Mouse (Mus musculus): Measurements from ENCODE around the gene Zic4. TPM values are rescaled to one million over a fixed set of nuclear protein-coding genes. Genes with fewer than 3 reads are reported as not detected.

Zic4 gene
- polyA plus RNA-seq, 1 experiment from 2014 or later = not detected

DNA sequence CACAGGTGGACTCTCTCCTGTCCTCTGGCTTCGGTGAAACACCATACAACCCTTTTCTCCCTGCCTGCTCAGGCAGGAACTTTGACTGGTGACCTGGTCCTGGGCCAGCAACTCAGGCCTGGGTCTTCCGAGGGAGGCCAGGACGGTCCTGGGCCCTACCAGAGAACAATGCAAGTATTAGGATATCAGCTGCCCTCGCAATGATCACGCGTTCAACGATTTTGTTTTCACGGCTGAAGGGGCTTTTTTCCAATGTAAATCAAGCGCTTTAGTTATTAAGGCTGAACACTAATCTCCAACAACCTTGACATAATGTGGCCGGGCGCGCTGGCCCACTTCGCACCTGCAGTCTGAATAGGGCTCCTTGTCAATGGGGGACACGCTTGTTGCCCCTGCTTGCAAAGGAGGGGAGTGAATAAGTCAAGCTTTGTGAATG is 32.0 kb downstream of the Zic4 start:
- H3K4me1 ChIP-seq (ENCODE audit: insufficient read depth) = no peaks in the 10 kb centered on the region
- no peak for DNase-seq

DNA sequence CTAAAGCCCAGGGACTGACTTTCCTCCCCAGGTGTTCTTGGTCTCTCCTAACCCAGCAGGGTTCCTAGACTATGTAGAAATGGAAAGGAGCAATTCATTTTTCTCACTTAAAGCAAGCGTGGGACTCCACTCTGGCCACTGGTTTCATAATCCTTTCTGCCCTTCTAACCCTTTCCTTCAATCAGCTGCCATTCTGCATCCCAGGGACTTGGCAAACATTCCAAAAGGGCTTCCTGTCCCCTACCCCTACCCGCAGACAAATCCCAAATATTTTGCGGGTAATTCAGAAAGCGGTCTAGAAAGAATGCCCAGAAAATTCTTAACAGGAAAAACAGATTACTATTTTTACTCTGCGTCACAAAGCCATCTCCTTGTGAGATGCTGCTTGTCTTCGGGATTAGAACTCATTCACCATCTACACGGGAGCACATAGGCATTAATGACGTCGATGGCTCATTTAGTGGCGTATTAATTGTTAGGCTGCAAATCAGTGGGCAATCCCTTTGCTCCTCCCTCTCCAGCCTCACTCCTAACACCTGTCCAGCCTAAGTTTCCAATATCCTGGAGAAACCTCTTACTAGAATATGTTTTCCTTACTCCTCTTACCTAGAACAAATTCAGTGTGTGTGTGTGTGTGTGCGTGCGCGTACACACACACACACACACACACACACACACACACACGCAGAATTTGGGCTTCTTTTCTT is 33.0 kb downstream of the Zic4 start:
- H3K4me2 ChIP-seq = no peak overlapping the region
- TF ChIP-seq CTCF (IDR thresholded peaks at IDR 0.05; ENCODE audit: low read depth) = no peak

More for the DNA sequence above, 32.0 kb downstream of the Zic4 start:
- no peak overlapping the region for H3K4me2 ChIP-seq
- no peak for TF ChIP-seq CTCF (IDR thresholded peaks at IDR 0.05; ENCODE audit: low read depth)
- H3K36me3 ChIP-seq (ENCODE audit: insufficient read depth) = no peaks in the 10 kb centered on the region
- no peak overlapping the region for H3K9ac ChIP-seq
- H3K27ac ChIP-seq (ENCODE audit: low read depth) = no peak overlapping the region
- ATAC-seq (ENCODE audit: insufficient read depth) = no peak
- 3% methylated on average over 14 of the region's 14 CpGs for WGBS
- no peaks in the 10 kb centered on the region for H3K9me3 ChIP-seq (ENCODE audit: low read depth, low read length)
- no peak overlapping the region for H3K4me3 ChIP-seq (ENCODE audit: low read depth, low read length)
- H3K27me3 ChIP-seq (ENCODE audit: insufficient read depth, low read length) = peaks cover 94% of the 10 kb centered on the region

DNA sequence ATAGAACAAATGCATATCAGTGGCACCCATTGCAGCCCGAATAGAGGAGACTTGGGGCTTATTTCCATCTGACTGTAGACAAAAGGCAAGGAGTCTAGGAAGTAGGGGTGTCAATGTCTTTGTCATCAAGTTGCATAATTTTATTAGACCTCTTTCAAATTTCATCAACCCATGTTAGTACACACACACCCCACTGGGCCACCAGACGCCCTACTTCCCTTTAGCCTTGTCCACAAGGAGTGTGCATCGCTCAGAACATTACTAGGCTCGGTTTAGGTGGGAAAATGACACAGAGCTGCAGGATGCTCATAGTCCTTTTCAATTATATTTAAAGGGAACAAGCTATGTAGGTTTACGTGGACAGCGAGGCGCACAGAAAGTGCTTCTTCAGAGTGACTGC is 37.8 kb downstream of the Zic4 start:
- no peak overlapping the region for H3K27ac ChIP-seq (ENCODE audit: low read depth)
- no peak for ATAC-seq (ENCODE audit: insufficient read depth)
- peaks cover 97% of the 10 kb centered on the region for H3K27me3 ChIP-seq (ENCODE audit: insufficient read depth, low read length)
- H3K4me3 ChIP-seq (ENCODE audit: low read depth, low read length) = no peak overlapping the region
- 18% methylated on average over 7 of the region's 7 CpGs for WGBS
- no peaks in the 10 kb centered on the region for H3K4me1 ChIP-seq (ENCODE audit: insufficient read depth)
- H3K9ac ChIP-seq = no peak overlapping the region
- H3K9me3 ChIP-seq (ENCODE audit: low read depth, low read length) = no peaks in the 10 kb centered on the region
- no peaks in the 10 kb centered on the region for H3K36me3 ChIP-seq (ENCODE audit: insufficient read depth)
- no peak overlapping the region for H3K4me2 ChIP-seq
- no peak for TF ChIP-seq CTCF (IDR thresholded peaks at IDR 0.05; ENCODE audit: low read depth)
- DNase-seq = no peak

More for the DNA sequence above, 33.0 kb downstream of the Zic4 start:
- no peaks in the 10 kb centered on the region for H3K9me3 ChIP-seq (ENCODE audit: low read depth, low read length)
- 13% methylated on average over 14 of the region's 14 CpGs for WGBS
- H3K9ac ChIP-seq = no peak overlapping the region
- H3K4me1 ChIP-seq (ENCODE audit: insufficient read depth) = no peaks in the 10 kb centered on the region
- no peak overlapping the region for H3K4me3 ChIP-seq (ENCODE audit: low read depth, low read length)
- H3K27ac ChIP-seq (ENCODE audit: low read depth) = no peak overlapping the region
- ATAC-seq (ENCODE audit: insufficient read depth) (no peak), DNase-seq (no peak)
- H3K36me3 ChIP-seq (ENCODE audit: insufficient read depth) = no peaks in the 10 kb centered on the region
- H3K27me3 ChIP-seq (ENCODE audit: insufficient read depth, low read length) = peaks cover 94% of the 10 kb centered on the region

DNA sequence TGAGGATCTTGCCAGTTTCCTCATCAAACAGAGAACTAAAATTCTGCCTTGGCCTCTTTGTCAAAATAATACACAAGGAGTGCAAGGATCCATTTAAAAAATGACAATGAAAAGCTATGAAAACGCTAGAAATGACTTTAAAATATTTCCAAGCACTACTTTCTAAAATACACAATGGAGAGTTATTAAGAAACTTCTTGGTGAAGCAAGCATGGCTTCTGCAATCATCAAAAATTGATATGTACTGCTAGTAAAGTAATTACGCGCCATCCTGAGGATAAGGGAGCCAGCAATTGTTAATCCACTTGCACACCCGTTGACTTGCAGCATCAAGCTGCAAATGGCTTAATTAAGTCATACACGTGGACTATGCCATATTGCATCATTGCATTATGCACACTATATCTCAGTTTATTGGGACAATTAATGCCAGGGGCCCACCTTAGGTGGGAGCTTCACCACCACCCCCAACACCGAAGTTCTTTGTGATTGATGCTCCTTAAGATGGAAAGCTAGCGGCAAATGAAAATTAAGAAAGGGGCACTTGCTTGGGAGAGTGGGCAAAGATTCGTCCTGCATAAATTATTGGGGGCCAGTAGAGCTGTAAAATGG is 38.4 kb downstream of the Zic4 start:
- no peak overlapping the region for H3K27ac ChIP-seq (ENCODE audit: low read depth)
- H3K9me3 ChIP-seq (ENCODE audit: low read depth, low read length) = no peaks in the 10 kb centered on the region
- H3K9ac ChIP-seq = no peak overlapping the region
- ATAC-seq (ENCODE audit: insufficient read depth) = no peak
- peaks cover 97% of the 10 kb centered on the region for H3K27me3 ChIP-seq (ENCODE audit: insufficient read depth, low read length)
- H3K36me3 ChIP-seq (ENCODE audit: insufficient read depth) = no peaks in the 10 kb centered on the region
- WGBS = 9% methylated on average over 8 of the region's 8 CpGs
- no peaks in the 10 kb centered on the region for H3K4me1 ChIP-seq (ENCODE audit: insufficient read depth)
- H3K4me2 ChIP-seq = no peak overlapping the region
- no peak for TF ChIP-seq CTCF (IDR thresholded peaks at IDR 0.05; ENCODE audit: low read depth)
- H3K4me3 ChIP-seq (ENCODE audit: low read depth, low read length) = no peak overlapping the region
- no peak for DNase-seq

DNA sequence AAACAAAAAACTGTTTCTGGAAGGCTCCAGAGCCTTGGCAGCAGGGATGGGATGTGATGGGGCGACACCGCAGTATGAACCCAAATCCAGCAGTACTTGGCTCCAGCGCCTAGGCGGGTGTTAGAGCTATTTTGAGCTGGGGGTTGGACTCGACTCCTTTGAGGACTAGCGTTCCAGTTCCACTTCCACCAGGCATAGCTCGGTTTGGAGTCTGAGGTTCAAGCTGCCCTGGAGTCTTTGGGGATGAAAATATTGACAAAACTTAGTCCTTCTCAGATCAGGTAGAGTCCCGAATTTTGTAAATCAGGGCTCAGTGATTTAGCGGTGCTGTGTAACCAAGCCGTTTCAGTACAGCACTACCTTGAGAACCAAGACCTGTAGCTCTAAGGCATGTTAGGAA is 39.3 kb downstream of the Zic4 start:
- no peaks in the 10 kb centered on the region for H3K9me3 ChIP-seq (ENCODE audit: low read depth, low read length)
- peaks cover 97% of the 10 kb centered on the region for H3K27me3 ChIP-seq (ENCODE audit: insufficient read depth, low read length)
- H3K4me3 ChIP-seq (ENCODE audit: low read depth, low read length) = no peak overlapping the region
- ATAC-seq (ENCODE audit: insufficient read depth) (no peak), DNase-seq (no peak)
- H3K4me1 ChIP-seq (ENCODE audit: insufficient read depth) = no peaks in the 10 kb centered on the region
- H3K4me2 ChIP-seq = no peak overlapping the region
- 1% methylated on average over 10 of the region's 10 CpGs for WGBS
- H3K9ac ChIP-seq = no peak overlapping the region
- H3K36me3 ChIP-seq (ENCODE audit: insufficient read depth) = no peaks in the 10 kb centered on the region
- H3K27ac ChIP-seq (ENCODE audit: low read depth) = no peak overlapping the region
- TF ChIP-seq CTCF (IDR thresholded peaks at IDR 0.05; ENCODE audit: low read depth) = no peak

DNA sequence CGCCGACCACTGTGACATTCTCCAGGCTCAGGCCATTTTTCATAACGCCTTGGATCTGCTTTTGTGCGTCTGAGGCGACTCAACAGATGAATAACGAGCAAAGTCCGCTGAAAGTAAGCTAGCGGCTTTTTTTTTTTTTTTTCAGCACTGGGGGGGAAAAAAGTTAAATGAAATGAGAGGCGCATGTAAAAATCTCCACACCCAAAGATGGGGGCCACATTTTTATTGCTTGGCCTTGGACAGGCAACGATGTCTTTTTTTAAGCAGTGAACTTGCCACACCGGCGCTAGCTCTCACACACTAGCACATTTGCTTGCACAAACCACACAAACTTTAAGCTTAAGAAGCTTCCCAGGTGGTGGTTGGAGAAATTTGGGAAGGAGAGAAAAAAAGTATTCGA is 42.0 kb downstream of the Zic4 start:
- TF ChIP-seq CTCF (IDR thresholded peaks at IDR 0.05; ENCODE audit: low read depth) = no peak
- no peak overlapping the region for H3K4me3 ChIP-seq (ENCODE audit: low read depth, low read length)
- 2% methylated on average over 13 of the region's 13 CpGs for WGBS

DNA sequence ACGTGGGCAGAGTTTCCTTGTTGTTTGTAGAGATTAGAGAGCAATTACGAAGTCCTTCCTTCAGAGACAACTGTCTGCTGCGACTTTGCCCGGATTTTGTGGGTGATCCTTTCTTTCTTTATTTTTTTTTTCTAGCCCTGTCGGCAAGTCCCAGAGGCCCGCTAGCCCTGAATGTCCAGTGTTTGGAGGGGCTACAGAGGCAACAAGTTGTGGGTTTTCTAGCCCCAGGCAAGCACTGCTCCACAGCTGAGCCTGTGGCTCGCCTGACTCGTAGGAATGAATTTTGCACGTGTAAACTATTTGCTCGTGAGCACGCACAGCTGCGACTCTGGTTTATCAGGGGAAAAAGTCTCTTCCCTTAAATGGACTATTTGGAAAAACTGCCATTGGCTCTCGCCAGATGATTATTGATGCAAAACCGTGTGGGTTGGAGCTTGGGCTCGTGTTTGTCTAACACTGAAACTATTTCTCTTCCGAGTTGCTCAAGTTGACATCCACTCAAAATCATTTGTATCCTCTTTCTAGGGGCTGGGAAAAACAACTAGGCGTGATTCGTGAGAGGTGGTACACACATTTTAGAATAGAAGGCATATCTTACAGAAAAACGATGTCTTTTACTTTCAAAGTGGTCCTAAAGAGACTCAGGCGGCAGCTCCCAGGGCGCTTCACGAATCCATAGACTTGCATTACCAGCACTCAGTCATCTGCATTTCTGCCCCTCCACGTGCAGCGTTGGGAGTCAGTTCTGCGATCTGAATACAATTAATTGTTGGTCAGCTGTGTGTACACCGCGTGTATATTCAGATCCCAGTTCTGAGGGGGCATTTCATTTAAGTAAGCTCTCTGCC is 42.9 kb downstream of the Zic4 start:
- H3K27ac ChIP-seq (ENCODE audit: low read depth) = no peak overlapping the region
- no peaks in the 10 kb centered on the region for H3K9me3 ChIP-seq (ENCODE audit: low read depth, low read length)
- no peak overlapping the region for H3K4me3 ChIP-seq (ENCODE audit: low read depth, low read length)
- no peaks in the 10 kb centered on the region for H3K36me3 ChIP-seq (ENCODE audit: insufficient read depth)
- H3K4me2 ChIP-seq = no peak overlapping the region
- no peak for DNase-seq
- WGBS = under 1% methylated on average over 27 of the region's 27 CpGs
- H3K4me1 ChIP-seq (ENCODE audit: insufficient read depth) = no peaks in the 10 kb centered on the region
- ATAC-seq (ENCODE audit: insufficient read depth) = no peak
- H3K9ac ChIP-seq = no peak overlapping the region
- peaks cover 92% of the 10 kb centered on the region for H3K27me3 ChIP-seq (ENCODE audit: insufficient read depth, low read length)
- TF ChIP-seq CTCF (IDR thresholded peaks at IDR 0.05; ENCODE audit: low read depth) = no peak

More for the DNA sequence above, 42.0 kb downstream of the Zic4 start:
- Histone ChIP-seq H3K9me3 (ENCODE audit: low read depth, low read length) (no peaks in the 10 kb centered on the region), H3K36me3 (ENCODE audit: insufficient read depth) (no peaks in the 10 kb centered on the region), H3K27me3 (ENCODE audit: insufficient read depth, low read length) (peaks cover 92% of the 10 kb centered on the region), H3K4me1 (ENCODE audit: insufficient read depth) (no peaks in the 10 kb centered on the region), H3K27ac (ENCODE audit: low read depth) (no peak overlapping the region), H3K4me2 (no peak overlapping the region), H3K9ac (no peak overlapping the region)
- no peak for DNase-seq
- no peak for ATAC-seq (ENCODE audit: insufficient read depth)
